Mouse (Mus musculus): Measurements from ENCODE around the gene Mbnl1.

Gene Mbnl1

DNA sequence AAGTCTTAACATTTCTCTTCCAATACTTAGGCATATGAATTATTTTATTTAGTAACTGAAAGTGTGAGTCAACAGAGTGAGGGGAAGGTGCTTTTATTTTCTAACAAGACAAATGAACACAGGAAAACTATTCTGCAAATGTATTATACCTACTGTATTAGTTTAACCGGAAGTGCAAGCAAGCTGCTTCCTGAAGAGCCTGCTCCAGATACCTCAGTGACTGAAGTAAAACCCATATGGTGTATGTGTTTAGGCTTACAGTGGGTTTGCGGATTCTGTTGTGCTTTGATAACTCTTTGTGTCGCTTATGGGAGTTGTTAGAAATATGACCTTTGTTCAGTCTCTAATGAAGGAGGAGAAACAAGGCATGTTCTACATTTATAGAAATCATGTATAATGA, 46.7 kb downstream of the Mbnl1 start:
- no peak for DNase-seq (ENCODE audit: low spot score)

DNA sequence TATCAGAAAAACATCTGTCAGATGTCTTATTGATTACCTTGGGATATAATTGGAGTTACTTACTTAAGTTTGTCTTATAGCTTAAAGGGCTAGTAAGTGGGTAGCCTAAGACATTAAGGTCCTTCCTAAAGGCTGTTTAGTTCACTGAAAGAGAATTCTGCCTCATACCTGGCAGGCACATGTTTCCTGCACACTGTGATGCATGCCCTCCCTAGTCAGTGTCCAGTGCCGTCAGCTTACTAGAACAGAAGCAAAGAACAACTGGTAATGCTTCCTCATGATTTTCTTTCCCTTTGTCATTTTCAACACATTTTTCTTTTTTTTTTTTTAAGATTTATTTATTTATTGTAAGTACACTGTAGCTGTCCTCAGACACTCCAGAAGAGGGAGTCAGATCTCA, 51.5 kb downstream of the Mbnl1 start:
- DNase-seq (ENCODE audit: low spot score): no peak

DNA sequence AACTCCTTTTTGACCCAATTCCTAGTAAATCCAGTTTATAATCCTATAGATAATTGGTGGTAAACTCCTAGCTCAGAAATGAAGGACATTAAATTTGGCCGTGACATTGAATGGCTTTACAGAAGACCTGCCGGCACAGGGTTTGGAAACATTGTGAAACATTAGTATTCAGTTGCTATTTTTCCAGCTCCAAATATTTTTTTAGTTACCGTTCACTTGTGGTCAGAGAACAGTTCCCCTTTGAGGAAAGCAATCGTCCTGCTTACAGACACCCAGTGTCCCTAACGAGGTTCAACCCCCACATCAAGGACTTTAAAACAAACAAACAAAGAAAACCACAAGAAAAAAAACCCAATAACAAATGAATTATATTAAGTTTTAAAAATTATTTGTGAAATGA, 58.7 kb downstream of the Mbnl1 start:
- no peak for DNase-seq (ENCODE audit: low spot score)

DNA sequence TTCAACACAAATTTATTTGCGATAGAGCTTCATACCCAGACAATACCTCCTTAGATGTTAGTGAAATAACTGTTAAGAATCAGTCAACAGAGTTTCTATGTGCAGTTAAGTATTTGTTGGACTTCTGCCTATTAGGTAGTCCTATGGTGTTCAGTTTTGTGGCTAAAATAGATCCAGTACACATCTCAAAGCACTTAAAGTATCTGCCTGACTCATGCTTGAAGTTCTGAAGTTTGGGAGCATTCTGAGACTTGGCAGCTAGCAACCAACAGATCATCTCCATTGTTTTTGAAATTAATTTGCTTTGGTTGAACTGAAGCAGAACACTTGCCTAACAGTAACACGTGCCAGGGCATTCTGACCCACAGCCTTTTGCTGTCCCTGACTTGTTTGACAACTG, 59.2 kb downstream of the Mbnl1 start:
- DNase-seq (ENCODE audit: low spot score): no peak

DNA sequence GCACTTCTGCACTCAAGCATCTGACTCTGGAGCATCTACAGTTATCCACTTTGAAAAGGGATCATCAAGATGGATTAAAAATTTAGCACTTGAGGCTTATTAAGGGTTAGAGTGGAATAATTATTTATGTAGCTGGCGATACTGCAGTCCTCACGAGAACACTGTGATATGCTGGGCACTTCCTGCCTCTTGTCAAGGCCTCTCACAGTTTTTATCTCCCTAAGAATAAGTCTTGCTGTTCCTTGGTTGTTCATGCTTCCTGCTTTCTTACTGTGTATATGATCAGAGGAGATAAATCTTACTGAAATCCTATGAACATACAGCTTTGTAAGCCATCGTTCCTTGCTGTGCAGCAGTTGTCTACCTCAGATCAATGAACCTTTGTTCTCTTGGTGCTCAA, 62.6 kb downstream of the Mbnl1 start:
- no peak for DNase-seq (ENCODE audit: low spot score)

DNA sequence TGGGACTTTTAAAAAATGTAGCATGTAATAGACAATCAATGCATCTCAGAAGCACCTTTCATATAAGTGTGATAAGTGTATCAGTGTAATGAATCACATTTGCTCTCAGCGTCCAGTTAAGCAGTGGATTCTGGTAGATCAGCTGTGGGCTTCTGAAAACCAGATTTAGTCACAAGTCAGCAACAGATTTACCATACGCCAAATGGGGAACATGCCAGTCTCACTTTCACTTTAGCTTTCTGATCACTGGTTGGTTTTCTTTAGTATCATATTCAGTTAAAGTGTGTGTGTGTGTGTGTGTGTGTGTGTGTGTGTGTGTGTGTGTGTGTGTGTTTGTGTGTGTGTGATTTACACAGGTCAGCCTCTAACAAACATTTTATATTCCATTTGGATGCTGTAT, 64.4 kb downstream of the Mbnl1 start:
- DNase-seq (ENCODE audit: low spot score): no peak

DNA sequence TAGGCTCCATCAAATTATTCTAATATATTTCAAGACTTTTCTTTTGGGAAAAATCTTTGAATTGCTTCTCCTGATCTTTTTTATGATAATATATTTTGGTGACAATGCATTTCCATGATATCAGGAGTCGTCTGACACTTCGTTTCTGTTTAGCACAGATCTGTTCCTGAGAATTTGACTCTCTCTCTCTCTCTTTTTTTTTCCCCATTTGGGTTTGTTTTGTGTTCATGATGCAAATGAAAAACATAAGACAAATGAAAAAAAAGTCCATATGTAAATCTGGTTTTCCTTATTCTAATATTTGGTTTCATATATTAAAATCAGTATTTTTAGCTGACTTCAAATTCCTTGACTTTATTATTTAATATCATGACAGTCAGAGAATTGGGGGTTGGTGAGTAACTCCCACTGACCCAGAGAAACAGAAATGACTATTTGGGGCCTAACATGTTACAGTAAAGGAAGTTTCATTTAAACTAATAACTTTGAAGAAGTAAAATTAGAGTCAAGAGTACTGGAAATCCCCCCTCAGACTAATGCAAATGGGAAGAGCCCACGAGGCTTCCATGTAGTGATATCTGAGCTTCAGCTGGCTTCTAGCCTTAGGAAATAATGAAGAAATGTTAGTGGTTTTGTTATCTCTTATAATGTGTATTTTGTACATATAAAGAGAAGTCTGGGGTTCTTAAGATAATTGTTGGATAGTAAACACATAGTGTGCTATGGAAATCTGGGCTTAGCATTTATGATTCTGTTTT, 65.8 kb downstream of the Mbnl1 start:
- no peak for DNase-seq (ENCODE audit: low spot score)

DNA sequence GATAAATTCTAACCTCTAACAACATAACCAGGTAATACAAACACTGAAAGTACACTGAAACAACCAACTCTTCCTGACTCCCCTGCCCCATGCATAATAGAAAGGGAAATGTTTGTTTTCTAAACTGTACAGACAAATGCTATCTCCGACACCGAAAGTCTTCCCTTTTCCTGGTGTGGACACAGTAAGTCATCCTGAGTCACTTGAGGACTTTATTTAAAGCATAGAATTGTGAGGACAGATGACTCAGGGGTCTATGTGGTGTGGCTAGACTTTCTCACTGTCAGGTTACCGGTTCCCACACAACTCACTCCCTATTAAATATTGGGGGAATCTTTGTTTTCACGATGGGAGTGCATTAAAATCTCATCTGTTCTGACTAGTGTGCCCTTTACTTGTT, 68.5 kb downstream of the Mbnl1 start:
- DNase-seq (ENCODE audit: low spot score): no peak

DNA sequence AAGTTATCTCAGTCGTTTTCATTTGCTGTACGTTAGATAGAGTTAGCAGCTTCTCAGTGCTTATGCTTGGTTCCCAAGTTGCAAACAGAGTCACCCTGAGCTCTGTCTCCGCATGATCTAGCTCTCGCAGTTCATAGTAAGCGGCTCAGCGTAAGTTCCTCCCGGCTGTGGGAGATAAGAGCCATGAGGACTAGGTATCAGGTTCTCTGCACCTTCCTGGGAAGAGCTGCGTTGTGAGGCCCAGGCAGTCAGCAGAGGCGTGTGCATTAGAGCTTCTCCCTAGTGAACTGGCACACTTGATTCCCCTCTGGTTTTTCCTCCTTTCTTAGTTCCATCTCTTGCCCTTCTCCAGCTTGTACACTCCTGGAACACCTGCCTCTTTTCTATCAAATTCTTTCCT, 73.6 kb downstream of the Mbnl1 start:
- no peak for DNase-seq (ENCODE audit: low spot score)

DNA sequence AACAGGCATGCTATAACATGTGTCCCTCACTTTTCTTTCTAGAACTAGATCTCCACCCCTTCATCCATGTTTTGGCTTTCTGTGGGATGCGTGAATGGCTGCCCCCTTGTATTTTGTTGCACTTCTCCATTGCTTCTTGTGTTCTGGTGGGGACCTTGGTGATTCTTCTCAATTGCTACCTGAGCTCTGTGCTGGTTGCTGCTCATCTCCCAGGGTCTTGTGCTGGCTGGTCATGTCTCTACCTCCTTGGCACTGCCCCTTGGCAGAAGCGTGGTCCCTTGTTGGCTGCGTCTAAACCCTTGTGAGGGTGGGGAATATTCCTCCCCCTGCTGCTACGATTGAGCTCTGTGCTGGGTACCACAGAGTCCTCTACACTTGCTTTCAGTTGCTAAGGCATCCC, 74.3 kb downstream of the Mbnl1 start:
- DNase-seq (ENCODE audit: low spot score): no peak

DNA sequence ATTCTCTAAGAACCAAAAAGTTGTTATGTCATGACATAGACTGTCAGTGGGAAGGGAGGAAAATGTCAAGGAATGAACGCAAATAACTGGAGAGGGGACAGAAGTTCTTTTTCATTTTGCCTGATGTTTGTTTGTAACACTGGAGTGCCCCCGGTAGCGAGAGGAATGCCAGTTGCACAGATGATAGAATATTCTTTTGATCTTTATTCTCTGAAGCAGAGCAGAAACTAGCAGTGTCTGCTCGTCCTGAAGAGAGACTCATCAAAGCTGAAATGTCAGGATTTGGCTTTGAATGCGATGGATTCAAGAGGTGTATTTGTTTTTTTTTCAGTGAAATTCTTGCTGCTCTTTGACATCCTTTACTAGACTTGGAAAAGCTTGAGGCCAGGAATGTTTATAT, 77.9 kb downstream of the Mbnl1 start:
- no peak for DNase-seq (ENCODE audit: low spot score)

DNA sequence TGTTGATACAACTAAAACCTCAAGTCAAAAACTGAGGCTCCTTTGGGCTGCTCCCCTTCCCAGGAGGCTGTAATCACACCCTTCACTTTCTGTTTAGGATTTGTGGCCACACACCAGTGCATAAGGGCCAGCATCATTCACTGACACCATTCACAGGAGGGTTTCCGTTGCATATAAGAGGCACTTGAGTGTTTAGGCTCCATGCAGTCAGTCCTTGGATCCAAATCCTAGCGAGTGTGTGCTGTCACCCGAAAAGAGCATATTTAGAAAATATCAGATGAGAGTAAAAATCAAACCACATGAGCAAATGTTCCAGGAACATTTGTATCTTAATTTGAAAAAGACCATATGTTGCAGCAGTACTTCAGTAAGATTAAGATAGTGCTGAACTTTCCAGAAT, 79.0 kb downstream of the Mbnl1 start:
- no peak for DNase-seq (ENCODE audit: low spot score)

DNA sequence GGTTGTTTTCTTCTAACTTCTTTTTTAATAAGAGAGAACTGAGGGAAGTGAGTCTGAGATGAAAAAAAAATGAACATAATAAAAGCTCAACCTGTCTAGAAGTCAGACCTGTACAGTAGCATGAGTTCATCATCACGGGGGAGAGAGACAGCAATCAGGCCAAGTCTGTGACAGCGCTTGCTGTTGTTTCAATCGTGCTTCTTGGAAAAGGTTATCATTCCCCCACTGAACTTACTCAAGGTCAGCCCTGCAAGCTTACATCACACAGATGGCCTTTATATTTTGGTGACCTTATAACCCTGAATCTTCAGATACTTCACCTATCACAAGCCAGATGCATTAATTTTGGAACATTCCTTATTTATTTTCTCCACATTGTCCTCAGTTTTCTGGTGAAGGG, 80.4 kb downstream of the Mbnl1 start:
- no peak for DNase-seq (ENCODE audit: low spot score)

DNA sequence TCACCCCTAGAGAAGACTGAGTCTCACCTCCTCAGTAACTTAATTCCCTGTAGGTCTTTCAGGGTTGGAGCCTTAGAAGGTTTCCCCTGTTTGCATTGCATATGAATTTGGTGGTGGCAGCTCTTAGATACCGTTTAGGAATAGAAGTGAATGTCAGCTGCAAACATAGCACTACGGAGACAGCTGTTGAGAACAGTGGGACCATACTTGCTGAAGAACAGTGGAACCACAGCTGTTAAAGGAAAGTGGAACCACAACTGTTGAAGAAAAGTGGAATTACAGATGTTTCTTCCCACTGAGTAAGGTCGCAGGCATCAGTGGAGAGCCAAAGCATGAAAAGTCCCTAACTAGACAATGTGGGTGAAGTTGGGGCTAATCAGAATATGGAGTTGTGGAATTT, 84.0 kb downstream of the Mbnl1 start:
- DNase-seq (ENCODE audit: low spot score): no peak

DNA sequence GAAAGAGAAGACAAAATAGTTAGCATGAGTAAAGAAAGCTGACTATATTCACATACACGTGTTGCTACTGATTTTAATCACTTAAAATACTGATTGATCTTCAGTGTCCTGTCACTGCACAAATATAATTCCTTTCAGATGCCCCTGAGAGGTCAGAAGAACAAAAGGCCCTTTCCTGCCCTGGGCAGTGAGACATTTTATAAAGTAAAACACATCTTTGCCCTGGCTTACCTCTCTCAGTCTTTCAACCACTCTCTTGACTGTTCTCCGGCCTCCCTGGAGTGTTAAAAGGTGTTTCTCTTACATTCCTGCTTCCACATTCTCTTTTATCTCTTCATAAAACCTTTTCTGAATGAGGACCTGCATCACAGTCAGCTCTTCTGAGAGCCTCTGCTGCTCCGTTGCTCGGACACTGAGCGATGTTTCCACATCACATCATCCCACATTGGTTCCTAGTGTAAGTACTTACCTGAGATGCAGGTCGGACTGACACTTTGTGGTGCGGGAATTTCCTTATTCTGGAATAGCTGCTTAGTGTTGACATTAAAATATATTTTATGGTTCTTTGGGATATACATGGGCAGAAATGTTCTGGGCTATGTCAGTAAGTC, 85.7 kb downstream of the Mbnl1 start:
- DNase-seq (ENCODE audit: low spot score): no peak

DNA sequence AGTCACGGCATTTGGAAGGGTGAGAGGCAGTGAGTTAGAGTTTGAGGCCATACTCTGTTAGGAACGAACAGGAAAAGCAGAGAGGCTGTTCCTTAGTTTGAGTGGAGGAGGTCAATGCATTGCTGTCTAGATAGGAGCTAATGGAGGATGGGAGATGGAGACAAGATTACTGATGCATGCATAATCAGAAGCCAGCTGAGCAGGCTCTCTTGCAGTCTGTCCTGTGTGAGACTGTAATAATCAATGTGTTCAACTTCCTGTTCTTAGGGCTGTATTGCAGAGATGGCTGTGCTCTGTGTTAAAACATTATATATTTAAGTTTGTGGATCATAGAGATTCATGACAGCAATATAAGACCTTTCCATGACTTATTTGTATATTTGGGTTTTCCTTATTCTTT, 87.1 kb downstream of the Mbnl1 start:
- no peak for DNase-seq (ENCODE audit: low spot score)

DNA sequence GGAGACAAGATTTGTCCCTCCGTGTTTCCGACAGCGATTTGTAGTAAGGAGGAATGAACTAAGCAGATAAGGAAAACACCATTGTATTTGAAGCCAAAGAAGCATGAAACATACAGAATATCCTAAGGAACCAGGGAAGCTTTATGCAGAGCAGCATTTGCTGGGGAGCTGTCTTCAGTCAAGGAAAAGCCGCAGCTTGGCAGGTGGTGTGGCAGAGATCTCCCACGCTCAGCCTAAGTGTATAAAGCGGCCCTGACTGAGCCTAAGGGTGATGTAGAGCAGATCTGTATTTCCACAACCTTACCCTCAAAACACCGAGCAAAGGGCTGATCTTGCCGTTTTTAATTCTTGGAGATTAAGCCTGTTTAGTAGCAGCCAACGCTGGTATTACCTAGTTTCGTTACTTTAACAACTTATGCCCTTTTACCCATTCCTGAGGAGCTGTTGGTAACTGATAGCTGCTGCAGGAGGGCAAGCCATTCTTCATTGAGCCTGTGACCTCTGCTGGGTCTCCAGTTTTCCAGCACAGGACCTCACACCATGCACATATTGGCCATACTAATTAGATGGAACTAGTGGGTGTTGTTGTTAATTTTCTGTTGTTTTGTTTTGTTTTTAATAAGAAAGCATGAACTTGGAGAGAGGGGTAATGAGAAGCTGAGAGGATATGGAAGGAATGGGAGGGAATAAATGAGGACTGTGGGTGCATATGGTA, 91.1 kb downstream of the Mbnl1 start:
- DNase-seq (ENCODE audit: low spot score): no peak

DNA sequence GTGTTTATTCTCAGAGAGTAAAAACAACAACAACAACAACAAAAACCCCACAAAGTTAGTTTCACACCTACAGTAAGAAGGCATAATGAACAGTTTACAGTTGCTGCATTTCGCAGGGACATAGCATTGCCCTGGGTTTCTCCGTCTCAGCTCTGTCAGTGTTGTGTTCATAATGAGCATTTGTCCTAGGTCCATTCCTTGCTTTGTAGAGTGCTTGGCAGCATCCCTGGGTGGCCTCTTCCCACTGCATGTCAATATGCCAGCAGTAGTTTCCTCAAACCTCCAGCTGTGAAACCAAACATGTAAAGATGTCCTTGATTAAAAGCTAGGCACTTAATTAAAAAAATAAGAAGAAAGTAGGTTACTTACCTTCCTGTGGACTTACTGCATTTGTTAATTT, 91.6 kb downstream of the Mbnl1 start:
- DNase-seq (ENCODE audit: low spot score): no peak

DNA sequence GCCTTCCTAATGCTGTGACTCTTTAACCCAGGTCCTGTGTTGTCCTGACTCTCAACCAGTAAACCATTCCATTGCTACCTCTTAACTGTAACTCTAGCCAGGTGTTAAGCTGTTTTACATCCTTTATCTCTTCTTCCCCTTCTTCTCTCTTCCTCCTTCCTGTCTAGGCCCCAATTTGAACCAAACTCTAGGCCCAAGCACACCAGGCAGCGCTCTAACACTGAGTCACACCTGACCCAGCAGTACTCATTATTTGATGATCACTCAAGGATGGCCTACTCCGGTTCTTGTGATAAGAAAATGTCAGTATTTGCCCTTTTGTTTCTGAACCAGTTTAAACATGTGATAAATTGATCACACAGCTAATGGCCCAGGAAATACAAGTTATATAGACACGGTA, 92.6 kb downstream of the Mbnl1 start:
- no peak for DNase-seq (ENCODE audit: low spot score)

DNA sequence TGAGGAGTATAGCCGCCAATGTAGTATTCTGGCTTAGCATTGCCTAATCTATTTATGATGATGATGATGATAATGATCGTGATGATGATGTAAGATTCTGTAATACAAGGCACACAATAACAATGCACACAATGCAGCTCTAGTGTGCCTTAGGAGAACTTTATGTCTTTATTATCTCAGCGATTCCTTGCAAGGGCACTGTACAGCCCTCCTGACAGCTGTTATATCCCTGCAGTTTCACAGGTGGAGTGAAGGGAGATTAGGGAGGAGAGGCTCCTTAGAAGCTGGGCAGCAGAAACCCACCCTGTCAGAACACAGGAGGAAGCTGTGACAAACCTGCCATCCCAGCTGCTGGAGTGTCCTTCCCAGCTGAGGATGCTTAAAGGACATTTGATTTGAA, 93.3 kb downstream of the Mbnl1 start:
- no peak for DNase-seq (ENCODE audit: low spot score)

DNA sequence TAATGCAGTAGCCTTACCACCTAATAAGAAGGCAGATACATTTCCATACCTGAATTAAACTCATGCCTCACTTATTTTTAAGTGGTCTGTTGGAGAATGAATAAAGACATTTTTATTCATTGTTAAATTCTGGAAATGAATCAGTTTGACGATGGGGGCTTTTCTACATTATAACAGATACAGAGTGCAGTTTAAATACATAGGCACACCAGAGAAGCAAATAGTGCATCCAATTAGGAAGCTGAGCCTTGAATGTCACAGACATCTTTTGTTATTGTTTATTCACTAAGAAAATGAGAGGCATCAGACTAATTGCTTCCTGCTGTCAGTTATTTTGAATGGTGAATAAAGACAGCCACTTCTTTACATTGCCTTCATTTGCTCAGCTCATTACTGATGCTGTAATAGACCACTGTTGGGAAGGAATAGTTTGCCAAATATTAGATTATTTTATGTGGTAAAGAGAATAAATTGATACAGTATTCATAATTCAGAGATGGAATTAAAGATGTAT, 95.6 kb downstream of the Mbnl1 start:
- DNase-seq (ENCODE audit: low spot score): no peak

DNA sequence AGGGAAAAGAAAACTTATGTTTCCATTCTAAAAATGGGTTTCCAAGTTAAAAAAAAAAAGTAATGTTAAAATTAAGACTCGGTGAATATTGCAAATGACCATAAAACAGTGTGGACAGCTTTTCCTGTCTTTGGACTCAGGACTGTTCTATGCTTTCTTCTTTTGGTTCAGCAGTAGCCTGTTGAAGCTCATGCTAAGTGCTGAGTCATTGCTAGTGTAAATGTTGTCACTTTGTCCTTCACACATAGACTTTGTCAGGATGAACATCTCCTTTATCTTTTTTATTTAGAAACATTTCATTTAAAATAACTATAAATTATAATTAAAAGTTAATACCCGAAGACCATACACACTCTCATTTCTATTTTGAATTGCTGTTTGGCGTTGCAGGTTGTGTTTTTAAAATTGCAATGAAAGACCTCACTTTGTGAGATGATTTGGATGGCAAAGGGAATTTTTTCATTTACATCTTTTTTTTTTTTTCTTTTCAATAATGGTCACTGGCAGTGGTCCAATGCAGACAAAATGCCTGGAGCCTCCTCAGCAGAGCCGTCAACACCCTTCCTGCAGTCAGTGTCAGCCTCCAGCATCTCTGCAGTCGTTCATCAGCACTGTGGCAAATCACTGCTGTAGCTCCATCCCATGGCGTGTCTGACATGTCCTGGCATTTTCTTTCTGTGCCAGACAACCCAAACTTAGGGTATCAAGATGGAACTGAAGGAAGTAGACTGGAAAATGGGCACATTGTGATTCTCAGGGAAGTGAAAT, 96.4 kb downstream of the Mbnl1 start:
- no peak for DNase-seq (ENCODE audit: low spot score)

DNA sequence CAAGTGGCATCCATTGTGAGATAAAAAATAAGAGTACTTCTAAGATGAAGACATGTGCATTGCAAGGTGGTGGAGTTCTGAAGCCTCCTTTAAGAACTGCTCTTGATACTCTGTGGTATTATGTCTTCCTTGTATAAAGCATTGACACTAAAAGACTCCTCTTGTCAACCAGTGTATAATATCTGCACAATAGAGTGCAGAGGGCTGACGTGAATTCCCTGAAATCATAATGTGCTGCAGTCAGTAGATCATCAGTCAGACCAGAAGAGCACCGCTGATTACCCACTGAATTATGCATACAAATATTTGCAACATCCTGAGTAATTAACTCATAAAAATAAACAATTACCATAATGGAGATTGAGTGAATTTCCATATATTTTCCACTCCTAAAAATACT, 97.2 kb downstream of the Mbnl1 start:
- DNase-seq (ENCODE audit: low spot score): no peak

Data from ovary, postnatal 10 days (tissue).